13 mouse cellular contexts compared by ENCODE assay signal in genomic region chr19:19347017-19347416, GRCm38 (mm10).
DNase-seq lines count a peak whose midpoint lies in the region; ATAC-seq and TF ChIP-seq lines count a peak whose summit lies in the region.
"Had no signal": no experiment of that assay in that cellular context is flagged by ENCODE, and none has a peak within 500 bp of the region (broad histone marks: within the 10 kb centered on the region; RNA-seq: fewer than 3 reads in every experiment).

No protein-coding gene starts in this region.

- H3K4me2 ChIP-seq in forebrain, embryonic 14.5 days (ENCODE audit: low read length) = no peak overlapping the region
- no peak overlapping the region for H3K4me2 ChIP-seq in forebrain, embryonic 11.5 days (ENCODE audit: low read depth, low read length, severe bottlenecking)
- H3K4me2 ChIP-seq: forebrain, embryonic 15.5 days; lung, embryonic 15.5 days; neural tube, embryonic 12.5 days had no signal

- no peaks in the 10 kb centered on the region for H3K36me3 ChIP-seq in forebrain, embryonic 14.5 days (ENCODE audit: control insufficient read depth, insufficient read depth, low read length)
- H3K36me3 ChIP-seq in forebrain, embryonic 11.5 days (ENCODE audit: control insufficient read depth, insufficient read depth, low read length) = no peaks in the 10 kb centered on the region
- no peaks in the 10 kb centered on the region for H3K36me3 ChIP-seq in E14TG2a.4 (ENCODE audit: insufficient read depth, low read length)
- H3K36me3 ChIP-seq: forebrain, embryonic 15.5 days; lung, embryonic 15.5 days; neural tube, embryonic 12.5 days had no signal

- peak; percentile 54 for TF ChIP-seq CTCF in left cerebral cortex, adult 2 months (IDR thresholded peaks at IDR 0.05)
- TF ChIP-seq CTCF in E14TG2a.4 (conservative IDR thresholded peaks at IDR 0.05; ENCODE audit: low read length) = peak; percentile 40

- ATAC-seq in forebrain, embryonic 14.5 days = no peak
- no peak for ATAC-seq in forebrain, embryonic 11.5 days (replicated peaks; ENCODE audit: low FRiP score)
- ATAC-seq: forebrain, embryonic 15.5 days had no signal

- no peak overlapping the region for H3K9ac ChIP-seq in forebrain, embryonic 14.5 days (ENCODE audit: low read length)
- H3K9ac ChIP-seq in forebrain, embryonic 11.5 days (ENCODE audit: low read length) = no peak overlapping the region
- H3K9ac ChIP-seq: forebrain, embryonic 15.5 days; lung, embryonic 15.5 days; neural tube, embryonic 12.5 days had no signal

- H3K9me3 ChIP-seq in forebrain, embryonic 14.5 days (replicated peaks; ENCODE audit: control insufficient read depth, low read length) = no peaks in the 10 kb centered on the region
- H3K9me3 ChIP-seq in forebrain, embryonic 11.5 days (ENCODE audit: control insufficient read depth, low read length) = no peaks in the 10 kb centered on the region
- no peaks in the 10 kb centered on the region for H3K9me3 ChIP-seq in E14TG2a.4 (ENCODE audit: low read length)
- H3K9me3 ChIP-seq: forebrain, embryonic 15.5 days; lung, embryonic 15.5 days; neural tube, embryonic 12.5 days had no signal

- H3K4me3 ChIP-seq in forebrain, embryonic 14.5 days (ENCODE audit: low read depth, low read length) = no peak overlapping the region
- H3K4me3 ChIP-seq in forebrain, embryonic 11.5 days (ENCODE audit: low read depth, low read length) = no peak overlapping the region
- H3K4me3 ChIP-seq in left cerebral cortex, adult 2 months = no peak overlapping the region
- no peak overlapping the region for H3K4me3 ChIP-seq in E14TG2a.4 (replicated peaks; ENCODE audit: low read length)
- H3K4me3 ChIP-seq: forebrain, embryonic 15.5 days; lung, embryonic 15.5 days; neural tube, embryonic 12.5 days had no signal

- no peak overlapping the region for H3K27ac ChIP-seq in forebrain, embryonic 14.5 days (ENCODE audit: low read depth, low read length)
- H3K27ac ChIP-seq in forebrain, embryonic 11.5 days (ENCODE audit: low read depth, low read length) = no peak overlapping the region
- H3K27ac ChIP-seq in left cerebral cortex, adult 2 months = no peak overlapping the region
- H3K27ac ChIP-seq: forebrain, embryonic 15.5 days; lung, embryonic 15.5 days; neural tube, embryonic 12.5 days had no signal

- no peaks in the 10 kb centered on the region for H3K4me1 ChIP-seq in forebrain, embryonic 14.5 days (ENCODE audit: control insufficient read depth, insufficient read depth, low read length)
- H3K4me1 ChIP-seq in forebrain, embryonic 11.5 days (replicated peaks; ENCODE audit: control insufficient read depth, insufficient read depth, low read length) = no peaks in the 10 kb centered on the region
- no peaks in the 10 kb centered on the region for H3K4me1 ChIP-seq in E14TG2a.4 (replicated peaks; ENCODE audit: low read depth, low read length)
- H3K4me1 ChIP-seq: lung, embryonic 15.5 days; neural tube, embryonic 12.5 days had no signal

- H3K27me3 ChIP-seq in forebrain, embryonic 14.5 days (replicated peaks; ENCODE audit: control insufficient read depth, insufficient read depth, low read length) = no peaks in the 10 kb centered on the region
- H3K27me3 ChIP-seq in forebrain, embryonic 11.5 days (ENCODE audit: control insufficient read depth, insufficient read depth, low read length) = no peaks in the 10 kb centered on the region
- H3K27me3 ChIP-seq in E14TG2a.4 (ENCODE audit: insufficient read depth, low read length) = no peaks in the 10 kb centered on the region
- H3K27me3 ChIP-seq: forebrain, embryonic 15.5 days; lung, embryonic 15.5 days; neural tube, embryonic 12.5 days had no signal

- 51% methylated on average over 2 of the region's 2 CpGs for WGBS in forebrain, embryonic 14.5 days
- WGBS in forebrain, embryonic 11.5 days = 48% methylated on average over 2 of the region's 2 CpGs

- DNase-seq in forebrain, embryonic 14.5 days (ENCODE audit: low spot score) = peak; percentile 16
- DNase-seq in forebrain, embryonic 11.5 days (ENCODE audit: low spot score) = no peak
- DNase-seq in left cerebral cortex, adult 2 months (ENCODE audit: extremely low spot score in 1 of 2, low spot score in 2 of 2) = no peak
- no peak for DNase-seq in left cerebral cortex, adult 11 months (ENCODE audit: low spot score)
- DNase-seq in adrenal gland, postnatal 25 days = peak; percentile 12
- no peak for DNase-seq in thymus, postnatal 25 days
- no peak for DNase-seq in lung, postnatal 36 days
- DNase-seq: cerebellum, adult 11-12 months; heart, postnatal 36 days had no signal

- intact Hi-C loops in left cerebral cortex, adult 2 months (cut with DNase I) = no loop called here

Comparison
In these comparisons a context has a peak if more than half of its experiments do, and no peak if none do; other contexts are left out.
1. DNase-seq: peak in forebrain, embryonic 14.5 days (single experiment) and adrenal gland, postnatal 25 days (single experiment); none in forebrain, embryonic 11.5 days (single experiment), left cerebral cortex, adult 2 months (0 of 2), left cerebral cortex, adult 11 months (single experiment), thymus, postnatal 25 days (single experiment) and lung, postnatal 36 days (single experiment).